Mouse (Mus musculus): Measurements from ENCODE around the gene Igf1r. TPM values are rescaled to one million over a fixed set of nuclear protein-coding genes. Genes with fewer than 3 reads are reported as not detected.
"Not testable (repeated sequence)": the region's sequence is repeated elsewhere in the genome, so short reads cannot be mapped to it uniquely, and the experiment has no call there.

Gene Igf1r
- polyA plus RNA-seq, 1 experiment from 2014 or later: 13.9 TPM

- Histone ChIP-seq H3K9me3 (replicated peaks) (no peaks in the 10 kb centered on the region), H3K4me2 (no peak overlapping the region), H3K27me3 (peaks cover 10% of the 10 kb centered on the region; the same call in 1 of the 2 replicates), H3K36me3 (no peaks in the 10 kb centered on the region), H3K27ac (no peak overlapping the region), H3K4me3 (no peak overlapping the region), H3K9ac (no peak overlapping the region), H3K4me1 (replicated peaks) (peaks cover 18% of the 10 kb centered on the region)
- WGBS: 84% methylated on average over 10 of the region's 10 CpGs
- no peak for ATAC-seq (replicated peaks; ENCODE audit: insufficient number of reproducible peaks, insufficient read depth, low FRiP score, low read depth)
Measured at GRCm38 (mm10) chr7:68272607-68273006, 320.0 kb downstream of the Igf1r start.

DNA sequence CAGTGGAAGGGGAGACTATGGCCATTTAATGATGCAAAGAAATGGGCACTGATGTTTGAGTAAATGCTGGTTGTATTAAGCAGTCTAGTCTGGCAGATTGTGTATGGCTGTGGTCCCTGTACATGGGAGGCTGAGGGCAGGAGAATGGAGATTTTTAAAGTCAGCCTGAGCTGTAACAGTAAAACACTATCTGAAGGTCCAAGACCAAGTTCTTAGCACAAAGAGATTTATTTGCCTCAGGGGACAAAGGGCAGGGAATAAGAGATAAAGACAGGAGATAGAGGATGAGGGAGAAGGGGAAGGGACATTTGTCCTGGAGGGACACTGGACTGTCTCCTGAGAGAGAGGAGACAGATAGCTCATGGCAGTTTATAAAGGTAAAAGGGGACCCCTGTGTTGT lies 320.9 kb downstream of the Igf1r start, which contains the start of gene Fam169b:
TSS of gene Fam169b (plus strand) at position 325 of the 400 bp plus-strand sequence.
- Histone ChIP-seq H3K27me3 (peaks cover 10% of the 10 kb centered on the region; the same call in 1 of the 2 replicates), H3K4me3 (no peak within 1 kb of the TSS), H3K9me3 (replicated peaks) (no peaks in the 10 kb centered on the region), H3K36me3 (no peaks in the 10 kb centered on the region), H3K27ac (no peak within 1 kb of the TSS; the same call in 1 of the 2 replicates), H3K4me1 (replicated peaks) (peaks cover 18% of the 10 kb centered on the region), H3K4me2 (no peak within 1 kb of the TSS), H3K9ac (no peak within 1 kb of the TSS)
- no peak for ATAC-seq (replicated peaks; ENCODE audit: insufficient number of reproducible peaks, insufficient read depth, low FRiP score, low read depth)

- 77% methylated on average over 2 of the region's 2 CpGs for WGBS
- H3K4me3 ChIP-seq: no peak overlapping the region
- H3K27me3 ChIP-seq: peaks cover 10% of the 10 kb centered on the region; the same call in 1 of the 2 replicates
- no peak overlapping the region for H3K9ac ChIP-seq
- H3K4me2 ChIP-seq: no peak overlapping the region
- ATAC-seq (replicated peaks; ENCODE audit: insufficient number of reproducible peaks, insufficient read depth, low FRiP score, low read depth): no peak
- H3K27ac ChIP-seq: no peak overlapping the region
- H3K36me3 ChIP-seq: no peaks in the 10 kb centered on the region
- H3K9me3 ChIP-seq (replicated peaks): no peaks in the 10 kb centered on the region
- peaks cover 18% of the 10 kb centered on the region for H3K4me1 ChIP-seq (replicated peaks)
Measured at GRCm38 (mm10) chr7:68274218-68274617, 321.6 kb downstream of the Igf1r start.

DNA sequence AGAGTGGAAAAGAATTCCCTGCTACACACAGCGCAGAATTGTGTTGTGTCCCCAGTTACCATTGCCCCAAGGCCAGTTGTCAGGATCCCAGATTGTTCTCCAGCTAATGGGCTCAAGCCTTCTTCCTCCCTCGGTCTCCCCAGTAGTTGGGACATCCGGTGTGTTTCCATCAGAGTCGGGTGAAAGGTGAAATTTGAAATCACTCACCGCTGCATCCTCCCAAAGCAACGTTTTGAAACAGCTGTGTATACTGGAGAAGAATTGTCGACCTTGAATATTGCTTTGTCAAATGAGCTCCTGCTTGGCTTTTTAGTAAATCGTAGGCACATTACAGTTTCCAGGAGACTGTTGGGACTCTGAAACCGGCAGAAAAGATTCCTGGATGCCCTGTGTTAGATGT lies 322.3 kb downstream of the Igf1r start:
- H3K4me1 ChIP-seq (replicated peaks): peaks cover 18% of the 10 kb centered on the region
- H3K27ac ChIP-seq: no peak overlapping the region; the same call in 1 of the 2 replicates
- 67% methylated on average over 9 of the region's 9 CpGs for WGBS

GRCm38 (mm10) chr7:68275445-68275837 lies 322.8 kb downstream of the Igf1r start:
- H3K27ac ChIP-seq; H3K9me3 ChIP-seq (replicated peaks); H3K36me3 ChIP-seq; ATAC-seq (replicated peaks; ENCODE audit: insufficient number of reproducible peaks, insufficient read depth, low FRiP score, low read depth): not testable (repeated sequence)
- H3K4me3 ChIP-seq: peak overlapping the region; percentile 55
- peaks cover 10% of the 10 kb centered on the region; the same call in 1 of the 2 replicates for H3K27me3 ChIP-seq
- WGBS: 48% methylated on average over 9 of the region's 9 CpGs
- peak overlapping the region; percentile 94 for H3K4me2 ChIP-seq
- peaks cover 15% of the 10 kb centered on the region for H3K4me1 ChIP-seq (replicated peaks)
- H3K9ac ChIP-seq: 0 out of 2 replicates have a peak overlapping the region, but pooled peaks have one; percentile 59

More for the DNA sequence above, 322.3 kb downstream of the Igf1r start:
- no peak overlapping the region for H3K4me2 ChIP-seq
- H3K9ac ChIP-seq: no peak overlapping the region
- H3K9me3 ChIP-seq (replicated peaks): no peaks in the 10 kb centered on the region
- no peaks in the 10 kb centered on the region for H3K36me3 ChIP-seq
- no peak for ATAC-seq (replicated peaks; ENCODE audit: insufficient number of reproducible peaks, insufficient read depth, low FRiP score, low read depth)
- H3K27me3 ChIP-seq: peaks cover 10% of the 10 kb centered on the region; the same call in 1 of the 2 replicates
- H3K4me3 ChIP-seq: no peak overlapping the region

DNA sequence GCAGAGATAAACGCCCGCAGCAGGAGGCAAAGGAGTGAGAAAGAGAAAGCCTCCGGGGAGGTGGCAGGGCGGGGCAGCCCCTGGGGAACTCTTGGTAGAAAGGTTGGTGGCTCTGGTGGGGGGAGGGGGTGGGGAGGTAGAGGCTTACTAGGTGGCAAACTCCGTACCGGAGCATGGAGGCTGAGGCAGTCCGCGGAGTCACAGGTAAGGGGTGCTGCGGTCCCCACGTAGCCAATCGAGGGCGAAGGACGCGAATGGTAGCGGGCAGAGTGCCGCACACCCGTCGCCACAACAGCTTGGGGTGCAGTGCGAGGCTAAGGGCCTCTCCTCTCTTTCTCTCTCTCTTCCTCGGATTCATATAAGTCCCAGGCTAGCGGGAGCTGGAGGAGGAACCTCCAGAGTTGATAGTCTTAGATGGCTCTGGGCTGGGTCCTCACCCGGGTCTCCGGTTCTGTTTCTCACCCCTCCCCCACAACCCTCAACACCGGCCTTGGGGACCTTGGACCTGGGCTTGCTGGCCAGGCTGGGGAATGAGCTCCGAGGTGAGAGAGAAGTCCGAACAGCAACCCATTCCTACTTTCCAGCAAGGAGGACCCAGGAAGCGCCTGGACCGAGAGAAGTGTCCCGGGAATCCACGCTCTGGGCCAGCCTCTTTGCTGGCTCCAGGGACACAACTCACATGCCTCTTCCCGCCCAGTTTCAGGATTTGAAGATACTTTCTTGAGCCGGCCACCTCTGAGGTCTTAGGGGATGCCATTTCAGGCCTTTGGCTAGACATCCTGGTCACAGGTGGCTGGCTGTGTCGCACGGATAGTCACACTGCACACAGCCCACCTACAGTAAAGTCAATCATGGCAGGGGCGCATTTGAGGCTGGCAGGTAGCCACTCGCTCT lies 323.5 kb downstream of the Igf1r start:
- Histone ChIP-seq H3K4me2 (peak overlapping the region; percentile 94), H3K9me3 (replicated peaks) (no peaks in the 10 kb centered on the region), H3K4me3 (peak overlapping the region; percentile 55), H3K36me3 (no peaks in the 10 kb centered on the region), H3K4me1 (replicated peaks) (peaks cover 12% of the 10 kb centered on the region), H3K27me3 (peaks cover 10% of the 10 kb centered on the region; the same call in 1 of the 2 replicates), H3K27ac (peak overlapping the region; percentile 38; the same call in 1 of the 2 replicates), H3K9ac (peak overlapping the region; percentile 59)
- ATAC-seq (replicated peaks; ENCODE audit: insufficient number of reproducible peaks, insufficient read depth, low FRiP score, low read depth): peak; percentile 36; the same call in 1 of the 2 replicates
- 6% methylated on average over 36 of the region's 36 CpGs for WGBS

DNA sequence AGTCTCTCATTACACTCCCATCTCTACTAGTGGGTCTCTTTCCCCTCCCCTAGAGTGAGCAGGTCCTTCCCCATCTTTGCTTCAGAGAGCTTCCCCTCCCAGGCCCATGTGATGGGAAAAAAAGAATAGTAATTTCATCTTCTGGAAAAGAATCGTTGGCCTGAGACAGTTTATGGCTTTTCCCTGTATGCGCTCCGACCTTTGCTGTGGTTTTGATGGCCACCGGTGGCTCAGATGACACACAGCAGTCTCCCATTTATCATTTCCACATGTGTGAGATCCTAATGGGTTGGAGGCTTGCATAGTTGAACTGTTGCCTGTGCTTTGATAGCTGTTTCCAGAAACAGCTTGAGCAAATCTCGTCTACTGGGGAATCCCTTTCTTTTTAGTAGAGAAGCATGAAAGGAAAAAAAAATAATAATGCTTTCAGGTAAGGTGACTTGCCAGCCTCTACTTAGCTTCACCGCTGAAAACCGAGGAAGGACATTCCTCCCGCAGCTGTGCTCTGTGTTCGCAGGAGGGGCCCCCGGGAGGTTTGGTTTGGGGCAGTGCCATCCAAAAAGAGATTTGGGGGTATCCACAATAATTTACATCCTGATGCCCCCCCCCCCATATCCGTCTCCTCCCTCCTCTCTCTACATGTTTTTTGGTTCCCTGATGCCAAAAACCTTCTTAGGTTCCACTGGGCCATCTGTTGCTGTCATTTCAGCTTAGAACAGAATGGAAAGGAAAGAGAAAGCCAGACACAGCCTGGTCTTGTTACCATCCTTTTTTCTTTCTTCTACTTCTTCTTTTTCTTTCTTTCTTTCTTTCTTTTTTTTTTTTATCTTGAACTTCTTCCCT lies 324.6 kb downstream of the Igf1r start:
- no peaks in the 10 kb centered on the region for H3K36me3 ChIP-seq
- no peak for ATAC-seq (replicated peaks; ENCODE audit: insufficient number of reproducible peaks, insufficient read depth, low FRiP score, low read depth)
- 43% methylated on average over 11 of the region's 11 CpGs for WGBS
- H3K27me3 ChIP-seq: peaks cover 10% of the 10 kb centered on the region; the same call in 1 of the 2 replicates
- H3K9ac ChIP-seq: no peak overlapping the region
- peak overlapping the region; percentile 6; the same call in 1 of the 2 replicates for H3K4me3 ChIP-seq
- H3K4me1 ChIP-seq (replicated peaks): peaks cover 12% of the 10 kb centered on the region
- H3K4me2 ChIP-seq: no peak overlapping the region
- H3K27ac ChIP-seq: peak overlapping the region; percentile 31; the same call in 1 of the 2 replicates
- no peaks in the 10 kb centered on the region for H3K9me3 ChIP-seq (replicated peaks)

- Histone ChIP-seq H3K27ac (peak overlapping the region; percentile 31; the same call in 1 of the 2 replicates), H3K4me2 (no peak overlapping the region), H3K36me3 (no peaks in the 10 kb centered on the region), H3K9ac (no peak overlapping the region), H3K9me3 (replicated peaks) (no peaks in the 10 kb centered on the region), H3K4me3 (peak overlapping the region; percentile 15; the same call in 1 of the 2 replicates), H3K27me3 (peaks cover 10% of the 10 kb centered on the region; the same call in 1 of the 2 replicates), H3K4me1 (replicated peaks) (peaks cover 12% of the 10 kb centered on the region)
- ATAC-seq (replicated peaks; ENCODE audit: insufficient number of reproducible peaks, insufficient read depth, low FRiP score, low read depth): no peak
- WGBS: 85% methylated on average over 4 of the region's 4 CpGs
Measured at GRCm38 (mm10) chr7:68277897-68278270, 325.3 kb downstream of the Igf1r start.

GRCm38 (mm10) chr7:68278385-68278784 lies 325.8 kb downstream of the Igf1r start:
- Histone ChIP-seq H3K27me3 (peaks cover 10% of the 10 kb centered on the region; the same call in 1 of the 2 replicates), H3K4me3 (peak overlapping the region; percentile 15; the same call in 1 of the 2 replicates), H3K4me2 (no peak overlapping the region), H3K4me1 (replicated peaks) (peaks cover 12% of the 10 kb centered on the region), H3K36me3 (no peaks in the 10 kb centered on the region), H3K9ac (no peak overlapping the region), H3K27ac (peak overlapping the region; percentile 31; the same call in 1 of the 2 replicates), H3K9me3 (replicated peaks) (no peaks in the 10 kb centered on the region)
- 92% methylated on average over 6 of the region's 6 CpGs for WGBS
- no peak for ATAC-seq (replicated peaks; ENCODE audit: insufficient number of reproducible peaks, insufficient read depth, low FRiP score, low read depth)

- H3K36me3 ChIP-seq: no peaks in the 10 kb centered on the region
- no peak overlapping the region for H3K4me2 ChIP-seq
- H3K27ac ChIP-seq: no peak overlapping the region; the same call in 1 of the 2 replicates
- no peak overlapping the region for H3K9ac ChIP-seq
- H3K27me3 ChIP-seq: peaks cover 10% of the 10 kb centered on the region; the same call in 1 of the 2 replicates
- H3K9me3 ChIP-seq (replicated peaks): no peaks in the 10 kb centered on the region
- WGBS: 67% methylated on average over 6 of the region's 6 CpGs
- peak overlapping the region; percentile 4; the same call in 1 of the 2 replicates for H3K4me3 ChIP-seq
- H3K4me1 ChIP-seq (replicated peaks): peaks cover 12% of the 10 kb centered on the region
- ATAC-seq (replicated peaks; ENCODE audit: insufficient number of reproducible peaks, insufficient read depth, low FRiP score, low read depth): no peak
Measured at GRCm38 (mm10) chr7:68278908-68279307, 326.3 kb downstream of the Igf1r start.
